Mouse (Mus musculus) forebrain, embryonic 16.5 days (tissue): Measurements from ENCODE around the gene Adamts18. TPM values are rescaled to one million over a fixed set of nuclear protein-coding genes. Genes with fewer than 3 reads are reported as not detected.

Experiments used
- ATAC-seq: fragments of 200-750 bp; cut with Nextera tagmentation; 2 replicates; pipeline ENCODE4 v1.8.0; 2017; ENCODE audit warnings: mild to moderate bottlenecking, moderate library complexity
- H3K27ac ChIP-seq: fragments of 300-500 bp; sonication (generic); 2 replicates; pipeline ENCODE4 v1.5.1; 2014; ENCODE audit warnings: low read length, control low read depth
- H3K27me3 ChIP-seq: fragments of 300-500 bp; sonication (generic); replicated peaks from 2 replicates; pipeline ENCODE4 v1.6.1; 2014; ENCODE audit warnings: low read length; ENCODE audit not compliant: control insufficient read depth, insufficient read depth
- H3K36me3 ChIP-seq: fragments of 300-500 bp; sonication (generic); 2 replicates; pipeline ENCODE4 v1.6.1; 2014; ENCODE audit not compliant: control insufficient read depth, insufficient read depth
- H3K4me1 ChIP-seq: fragments of 300-500 bp; sonication (generic); replicated peaks from 2 replicates; pipeline ENCODE4 v1.6.1; 2014; ENCODE audit warnings: low read length; ENCODE audit not compliant: control insufficient read depth, insufficient read depth
- H3K4me2 ChIP-seq: fragments of 300-500 bp; sonication (generic); 2 replicates; pipeline ENCODE4 v1.6.1; 2014; ENCODE audit warnings: mild to moderate bottlenecking, low read length, control low read depth
- H3K4me3 ChIP-seq: fragments of 300-500 bp; sonication (generic); replicated peaks from 2 replicates; pipeline ENCODE4 v1.5.1; 2014; ENCODE audit warnings: mild to moderate bottlenecking, low read length, control low read depth
- H3K9ac ChIP-seq: fragments of 300-500 bp; sonication (generic); replicated peaks from 2 replicates; pipeline ENCODE4 v1.6.1; 2014; ENCODE audit warnings: low read depth, low read length, control low read depth
- H3K9me3 ChIP-seq: fragments of 300-500 bp; sonication (generic); 2 replicates; pipeline ENCODE4 v1.6.1; 2016; ENCODE audit warnings: low read length; ENCODE audit not compliant: control insufficient read depth
- WGBS: fragments of 180-500 bp; shearing (Covaris S2); extraction: QIAGEN DNeasy Blood & Tissue Kit; methylation state at CpG from one replicate; pipeline ENCODE4 v1.1.7; 2014; 5-methylcytosine and 5-hydroxymethylcytosine counted together
- polyA plus RNA-seq: library from polyadenylated mRNA; unstranded; fragments of >200 nt; fragmentation: Nextera tagmentation; extraction: Ambion mirVana; gene quantifications from 2 replicates; pipeline ENCODE4 v1.2.1, GENCODE M21; 2015

Gene Adamts18
- polyA plus RNA-seq, 1 experiment from 2014 or later = 23.3 TPM

GRCm38 (mm10) chr8:113665951-113666350 lies 182.6 kb downstream of the Adamts18 start:
- peak; percentile 23 for ATAC-seq

GRCm38 (mm10) chr8:113665036-113665435 lies 183.5 kb downstream of the Adamts18 start:
- no peak overlapping the region for H3K27ac ChIP-seq
- H3K4me1 ChIP-seq = peaks cover 18% of the 10 kb centered on the region
- no peak overlapping the region for H3K9ac ChIP-seq
- H3K4me3 ChIP-seq = no peak overlapping the region
- no peaks in the 10 kb centered on the region for H3K9me3 ChIP-seq
- no peaks in the 10 kb centered on the region for H3K36me3 ChIP-seq
- no peak overlapping the region for H3K4me2 ChIP-seq
- WGBS = 51% methylated on average over 4 of the region's 4 CpGs
- ATAC-seq = no peak
- H3K27me3 ChIP-seq = no peaks in the 10 kb centered on the region

More at GRCm38 (mm10) chr8:113665951-113666350, 182.6 kb downstream of the Adamts18 start:
- Histone ChIP-seq H3K4me3 (no peak overlapping the region), H3K4me1 (peaks cover 18% of the 10 kb centered on the region), H3K27me3 (no peaks in the 10 kb centered on the region), H3K27ac (peak overlapping the region; percentile 63), H3K9ac (no peak overlapping the region), H3K4me2 (no peak overlapping the region), H3K9me3 (no peaks in the 10 kb centered on the region), H3K36me3 (no peaks in the 10 kb centered on the region)
- 29% methylated on average over 7 of the region's 8 CpGs for WGBS

GRCm38 (mm10) chr8:113664544-113664943 lies 184.0 kb downstream of the Adamts18 start:
- peak; percentile 84 for ATAC-seq
- H3K4me3 ChIP-seq = no peak overlapping the region
- H3K9me3 ChIP-seq = no peaks in the 10 kb centered on the region
- WGBS = 3% methylated on average over 2 of the region's 2 CpGs
- no peak overlapping the region for H3K4me2 ChIP-seq
- H3K4me1 ChIP-seq = peaks cover 18% of the 10 kb centered on the region
- no peaks in the 10 kb centered on the region for H3K27me3 ChIP-seq
- no peak overlapping the region for H3K9ac ChIP-seq
- H3K27ac ChIP-seq = no peak overlapping the region
- H3K36me3 ChIP-seq = no peaks in the 10 kb centered on the region

GRCm38 (mm10) chr8:113660128-113660527 lies 188.4 kb downstream of the Adamts18 start:
- Histone ChIP-seq H3K9ac (no peak overlapping the region), H3K4me2 (no peak overlapping the region), H3K4me3 (no peak overlapping the region), H3K27me3 (no peaks in the 10 kb centered on the region), H3K36me3 (no peaks in the 10 kb centered on the region), H3K27ac (no peak overlapping the region), H3K9me3 (no peaks in the 10 kb centered on the region), H3K4me1 (peaks cover 5% of the 10 kb centered on the region)
- no peak for ATAC-seq
- WGBS = 95% methylated on average over 1 of the region's 1 CpGs

GRCm38 (mm10) chr8:113656681-113657298 lies 191.7 kb downstream of the Adamts18 start:
- Histone ChIP-seq H3K9me3 (no peaks in the 10 kb centered on the region), H3K4me2 (no peak overlapping the region), H3K4me1 (no peaks in the 10 kb centered on the region), H3K27ac (no peak overlapping the region), H3K36me3 (no peaks in the 10 kb centered on the region), H3K9ac (no peak overlapping the region), H3K27me3 (no peaks in the 10 kb centered on the region), H3K4me3 (no peak overlapping the region)
- ATAC-seq = no peak
- 77% methylated on average over 11 of the region's 11 CpGs for WGBS

- no peak for ATAC-seq
- Histone ChIP-seq H3K9ac (no peak overlapping the region), H3K9me3 (no peaks in the 10 kb centered on the region), H3K27ac (no peak overlapping the region), H3K4me1 (no peaks in the 10 kb centered on the region), H3K36me3 (no peaks in the 10 kb centered on the region), H3K4me2 (no peak overlapping the region), H3K27me3 (no peaks in the 10 kb centered on the region), H3K4me3 (no peak overlapping the region)
- 95% methylated on average over 5 of the region's 5 CpGs for WGBS
These were observed 192.4 kb downstream of the Adamts18 start for GRCm38 (mm10) chr8:113656154-113656553.

GRCm38 (mm10) chr8:113653151-113653550 lies 195.4 kb downstream of the Adamts18 start:
- Histone ChIP-seq H3K4me1 (no peaks in the 10 kb centered on the region), H3K9me3 (no peaks in the 10 kb centered on the region), H3K36me3 (no peaks in the 10 kb centered on the region), H3K4me2 (no peak overlapping the region), H3K9ac (no peak overlapping the region), H3K27me3 (no peaks in the 10 kb centered on the region), H3K4me3 (no peak overlapping the region), H3K27ac (no peak overlapping the region)
- ATAC-seq = no peak
- 64% methylated on average over 4 of the region's 4 CpGs for WGBS

- no peaks in the 10 kb centered on the region for H3K4me1 ChIP-seq
- no peaks in the 10 kb centered on the region for H3K9me3 ChIP-seq
- H3K9ac ChIP-seq = no peak overlapping the region
- H3K27me3 ChIP-seq = no peaks in the 10 kb centered on the region
- H3K27ac ChIP-seq = no peak overlapping the region
- H3K4me3 ChIP-seq = no peak overlapping the region
- no peak for ATAC-seq
- WGBS = 86% methylated on average over 11 of the region's 12 CpGs
- H3K4me2 ChIP-seq = no peak overlapping the region
- no peaks in the 10 kb centered on the region for H3K36me3 ChIP-seq
These were observed 196.1 kb downstream of the Adamts18 start for GRCm38 (mm10) chr8:113652450-113652849.
